Mouse (Mus musculus) urinary bladder, postnatal 36 days (tissue): ENCODE results near the gene Nectin2.

Source experiments
- DNase-seq, 2 experiments: peaks; one replicate each; pipeline ENCODE4 v3.0.0; 2022; ENCODE audit warnings: low spot score in 2 of 2, mixed read lengths in 1 of 2

The Nectin2 gene

DNA sequence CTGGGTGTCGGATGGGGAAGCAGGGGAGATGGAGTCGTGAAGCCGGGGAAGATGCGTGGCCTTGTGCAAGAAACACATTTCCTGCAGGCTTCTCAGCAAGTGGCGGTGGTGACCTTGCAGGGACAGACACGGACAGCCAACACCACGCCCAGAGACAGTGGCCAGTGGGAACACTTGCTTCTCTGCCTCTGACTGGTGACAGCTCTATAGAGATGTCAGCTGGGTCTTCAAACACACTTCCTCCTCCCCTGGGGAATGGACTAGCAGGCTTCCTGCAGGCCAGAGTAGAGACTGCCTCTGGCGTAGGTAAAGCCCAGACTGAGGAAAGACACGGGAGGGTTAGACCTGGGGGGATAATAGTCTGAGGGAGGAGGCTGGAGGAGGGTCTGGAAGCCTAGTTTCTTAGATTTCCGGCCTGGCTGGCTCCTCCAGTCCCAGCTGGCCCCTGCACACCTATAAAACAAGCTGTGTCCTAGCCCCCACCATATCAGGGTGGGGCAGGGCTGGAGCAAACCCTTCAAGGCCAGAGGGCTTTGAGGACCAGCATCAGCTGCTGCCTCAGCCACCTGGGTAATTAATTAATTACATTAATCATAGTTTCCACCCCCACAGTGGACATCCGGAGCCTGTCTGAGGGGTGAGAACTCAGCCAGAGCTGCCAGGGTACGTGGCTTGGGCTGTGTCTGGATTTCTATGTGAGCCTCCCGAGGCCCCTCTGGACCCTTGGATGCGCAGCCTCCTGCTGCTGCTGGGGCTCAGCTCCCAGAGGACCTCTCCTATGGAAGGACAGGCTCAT, 5.5 kb downstream of the Nectin2 start:
- peak in 1 of 2 experiments; percentile 31 for DNase-seq

DNA sequence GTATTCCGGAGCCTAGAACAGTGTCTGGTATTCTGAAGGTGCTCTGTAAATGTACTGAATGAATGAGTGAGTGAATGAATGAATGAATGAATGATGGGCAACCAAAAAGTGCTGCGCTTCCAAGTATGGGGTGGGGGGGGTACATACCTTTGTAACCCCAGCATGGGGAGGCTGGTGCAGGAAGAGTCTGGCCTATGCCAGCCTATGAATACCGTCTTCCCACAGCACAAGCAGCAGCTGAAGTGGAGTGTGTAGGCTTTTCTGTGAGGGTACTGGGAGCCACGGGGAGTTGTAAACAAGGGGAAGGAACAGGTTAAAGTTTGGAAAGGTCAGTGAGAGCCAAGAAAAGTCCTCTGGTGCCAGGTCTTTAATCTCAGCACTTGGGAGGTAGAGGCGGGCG, 6.5 kb downstream of the Nectin2 start:
- DNase-seq: no peak

DNA sequence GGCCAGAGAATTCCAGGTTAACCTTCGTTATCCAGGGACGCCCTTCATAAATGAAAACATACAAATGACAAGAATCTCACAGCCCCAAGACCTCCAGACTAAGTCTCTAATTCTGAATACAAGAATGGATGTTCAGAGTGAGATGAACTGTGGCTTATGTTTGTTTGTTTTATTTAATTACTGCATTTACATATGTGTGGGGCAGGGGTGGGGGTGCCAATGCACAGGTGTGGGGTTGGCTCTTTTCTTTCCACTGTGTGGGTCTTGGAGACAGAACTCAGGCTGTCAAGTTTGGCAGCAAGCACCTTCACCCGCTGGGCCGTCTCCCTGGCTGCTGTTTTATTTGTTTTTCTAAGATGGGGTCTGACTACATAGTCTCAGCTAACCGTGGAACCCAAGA, 7.8 kb downstream of the Nectin2 start:
- no peak for DNase-seq

DNA sequence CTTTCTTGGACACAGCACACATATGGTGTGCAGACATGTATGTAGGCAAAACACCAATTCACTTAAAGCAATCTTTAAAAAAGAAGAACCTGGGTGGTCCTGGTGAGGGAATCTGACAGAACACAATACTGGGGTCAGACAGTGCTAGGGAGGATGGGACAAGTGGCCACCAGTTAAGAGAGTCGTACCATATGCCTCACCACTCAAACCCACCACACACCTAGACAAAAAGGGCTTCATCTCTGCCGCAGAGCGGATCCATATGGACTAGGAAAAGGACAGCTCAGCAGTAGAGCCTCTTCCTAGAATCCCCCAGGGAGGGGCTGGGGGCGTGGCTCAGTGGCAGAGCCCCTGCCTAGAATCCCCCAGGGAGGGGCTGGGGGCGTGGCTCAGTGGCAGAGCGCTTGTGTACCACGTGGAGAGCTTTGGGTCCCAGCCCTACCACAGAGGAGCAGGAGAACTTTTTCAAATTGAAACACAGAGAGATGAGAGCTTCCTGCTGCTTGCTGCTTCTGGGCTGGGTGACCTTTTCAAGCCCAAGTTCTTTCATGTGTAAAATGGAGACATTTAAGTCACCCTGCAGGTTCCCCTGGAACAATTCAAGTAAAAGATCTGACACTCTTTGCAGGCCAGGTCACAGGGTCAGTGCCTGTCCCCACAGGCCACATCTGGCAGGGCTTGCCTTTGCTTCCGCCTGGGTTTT, 8.8 kb downstream of the Nectin2 start:
- DNase-seq: peak in 1 of 2 experiments; percentile 27

DNA sequence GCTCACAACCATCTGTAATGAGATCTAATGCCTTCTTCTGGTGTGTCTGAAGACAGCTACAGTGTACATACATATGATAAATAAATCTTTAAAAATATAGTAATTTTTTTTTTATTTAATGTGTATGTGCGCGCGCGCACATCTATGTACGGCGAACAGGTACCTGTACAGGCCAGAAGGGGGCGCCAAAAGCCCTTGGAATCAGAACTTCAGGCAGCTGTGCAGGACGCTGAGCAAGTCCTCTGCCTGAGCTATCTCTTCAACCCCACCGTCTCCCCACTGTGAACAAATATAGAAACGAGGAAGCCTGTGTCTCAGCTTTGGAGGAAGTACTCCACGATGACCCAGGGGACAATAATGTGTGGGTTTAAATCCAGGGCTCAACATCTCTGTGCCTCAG, 10.0 kb downstream of the Nectin2 start:
- no peak for DNase-seq

DNA sequence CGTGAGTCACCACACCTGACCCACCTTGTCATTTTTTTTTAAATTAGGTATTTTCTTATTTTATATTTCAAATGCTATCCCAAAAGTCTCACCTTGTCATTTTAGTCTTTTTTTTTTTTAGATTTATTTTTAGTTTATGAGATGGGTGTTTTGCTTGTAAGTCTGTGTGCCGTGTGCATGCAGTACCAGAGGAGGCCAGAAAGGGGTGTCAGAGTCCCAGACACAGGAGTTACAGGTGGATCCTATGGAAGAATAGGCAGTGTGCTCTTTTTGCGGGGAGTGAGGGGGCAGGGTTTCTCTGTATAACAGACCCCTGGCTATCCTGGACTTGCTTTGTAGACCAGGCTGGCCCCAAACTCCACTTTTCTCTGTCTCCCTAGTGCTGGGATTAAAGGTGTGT, 11.5 kb downstream of the Nectin2 start:
- DNase-seq: no peak

DNA sequence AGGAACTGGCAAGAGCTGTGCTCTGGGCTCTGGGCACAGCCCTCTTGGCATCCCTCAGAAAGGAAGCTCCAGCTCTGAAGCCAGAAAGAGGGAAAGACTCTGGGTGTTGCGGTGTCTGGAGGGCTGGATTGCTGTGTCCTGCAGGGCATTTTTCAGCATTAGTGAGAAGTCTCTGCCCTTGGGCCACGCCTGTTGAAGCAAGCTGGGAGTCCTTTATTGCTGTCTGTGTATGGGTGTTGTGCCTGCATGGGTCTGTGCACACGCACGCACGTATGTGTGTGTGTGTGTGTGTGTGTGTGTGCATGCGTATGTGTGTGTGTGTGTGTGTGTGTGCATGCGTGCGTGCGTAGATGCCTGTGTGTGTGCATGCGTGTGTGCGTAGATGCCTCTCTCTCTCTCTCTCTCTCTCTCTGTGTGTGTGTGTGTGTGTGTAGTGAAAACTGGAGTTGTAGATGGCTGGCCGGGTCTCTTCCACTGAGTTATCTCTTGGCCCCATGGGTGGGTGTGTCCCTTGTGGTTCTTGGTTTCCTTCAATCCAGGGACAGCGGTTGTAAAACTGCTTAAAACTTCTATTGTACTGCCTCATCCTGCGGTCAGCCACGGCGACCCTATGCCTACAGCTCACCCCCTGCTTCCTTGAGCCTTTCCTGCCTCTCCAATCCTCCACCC, 13.8 kb downstream of the Nectin2 start:
- no peak for DNase-seq

DNA sequence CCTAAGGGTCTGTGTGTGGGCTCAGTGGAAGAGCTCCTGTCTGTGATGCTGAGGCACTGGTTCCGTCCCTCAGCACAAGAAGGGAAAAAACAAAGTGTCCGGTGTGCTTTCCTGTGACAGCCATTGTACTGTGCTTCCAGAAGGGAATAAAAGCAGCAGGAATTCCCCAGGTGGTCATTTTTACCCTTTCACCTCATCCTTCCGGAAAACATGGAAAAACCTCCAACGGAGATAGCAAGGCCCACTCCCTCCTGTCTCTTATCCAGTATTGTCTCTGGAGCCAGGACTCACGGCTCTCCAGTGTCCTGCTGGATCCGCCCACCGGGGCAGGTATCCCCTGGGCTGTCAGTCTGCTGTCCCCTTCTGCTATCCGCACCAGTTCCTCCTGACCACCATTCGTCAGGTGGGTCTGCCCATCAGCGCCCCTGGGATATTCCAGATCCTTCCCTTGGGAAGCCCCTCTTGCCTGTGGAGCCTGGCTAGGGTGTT, 16.1 kb downstream of the Nectin2 start:
- no peak for DNase-seq

DNA sequence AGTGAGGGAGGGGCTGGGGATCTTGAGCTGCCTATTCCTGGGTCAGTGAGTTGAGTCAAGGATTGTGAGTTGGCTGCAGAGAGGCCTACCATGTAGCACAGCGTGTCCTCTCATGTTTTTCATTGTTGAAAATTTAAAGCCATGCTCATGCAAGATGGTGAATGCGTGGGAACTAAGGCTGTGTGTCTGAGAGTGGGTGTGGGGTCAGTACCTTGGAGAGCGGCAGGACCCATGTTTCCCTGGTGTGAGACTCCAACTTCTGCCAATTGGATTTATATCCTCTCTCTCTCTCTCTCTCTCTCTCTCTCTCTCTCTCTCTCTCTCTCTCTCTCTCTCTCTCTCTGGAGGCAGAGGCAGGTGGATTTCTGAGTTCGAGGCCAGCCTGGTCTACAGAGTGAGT, 23.7 kb downstream of the Nectin2 start:
- DNase-seq: no peak

DNA sequence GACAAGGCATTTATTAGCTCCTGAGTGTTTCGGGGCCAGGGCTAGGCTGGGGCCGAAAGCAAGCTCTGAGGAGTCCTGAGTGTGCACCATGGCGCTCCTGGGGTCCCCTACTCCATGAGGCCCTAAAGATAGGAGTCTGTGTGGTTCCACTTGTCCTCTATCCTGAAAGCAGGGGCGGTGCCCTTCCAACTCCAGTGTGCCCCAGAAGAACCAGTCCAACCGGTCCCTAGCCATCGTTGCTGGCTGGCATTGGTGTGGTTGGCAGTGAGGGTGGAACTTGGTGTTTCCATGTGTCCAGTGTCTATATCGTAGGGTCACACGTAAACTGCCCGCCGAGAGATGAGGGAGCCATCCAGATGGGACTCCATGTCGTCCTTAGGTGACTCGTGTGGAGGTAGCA, 26.1 kb downstream of the Nectin2 start:
- DNase-seq: peak; percentile 68 to 78

DNA sequence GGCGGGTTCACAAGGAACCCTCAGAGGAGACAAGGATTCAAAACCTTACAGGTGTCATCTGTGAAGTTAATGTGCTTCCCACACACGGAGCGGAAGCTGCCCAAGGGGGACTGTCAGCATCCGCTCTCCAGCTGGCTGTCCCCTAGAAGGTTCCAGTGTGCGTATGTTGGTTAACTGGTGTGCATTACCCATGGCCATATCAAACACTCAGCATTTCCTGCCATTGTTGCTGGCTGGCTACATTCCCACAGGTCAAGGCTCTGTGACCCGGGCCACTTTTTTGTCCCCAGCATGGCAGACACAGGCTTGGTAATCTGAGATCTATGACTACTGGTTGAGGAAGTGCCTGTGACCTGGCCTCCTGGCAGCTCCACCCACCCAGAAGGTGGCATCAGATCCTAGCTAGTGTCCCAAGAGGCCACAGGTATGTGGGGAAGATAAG, 27.5 kb downstream of the Nectin2 start:
- DNase-seq: peak in 1 of 2 experiments; percentile 44

DNA sequence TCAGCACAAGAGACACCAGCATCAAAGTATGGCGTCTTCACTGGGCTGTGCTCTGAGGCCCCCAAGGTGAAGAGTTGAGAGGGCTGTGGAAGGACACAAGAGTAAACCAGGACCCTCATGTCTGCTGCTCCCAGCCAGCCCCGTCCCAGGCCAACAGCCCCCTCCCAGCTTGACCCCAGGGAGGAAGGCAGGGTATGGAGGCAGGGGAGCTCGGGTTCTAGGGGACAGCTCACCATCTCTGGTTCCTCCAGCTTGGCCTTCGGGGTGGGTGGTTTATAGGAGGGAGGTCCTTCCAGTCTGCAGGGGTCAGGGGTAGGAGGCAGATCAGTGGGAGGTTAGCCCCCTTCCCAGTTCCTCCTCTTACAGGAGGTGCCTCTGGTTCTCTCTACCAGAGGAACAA, 31.1 kb downstream of the Nectin2 start:
- no peak for DNase-seq

DNA sequence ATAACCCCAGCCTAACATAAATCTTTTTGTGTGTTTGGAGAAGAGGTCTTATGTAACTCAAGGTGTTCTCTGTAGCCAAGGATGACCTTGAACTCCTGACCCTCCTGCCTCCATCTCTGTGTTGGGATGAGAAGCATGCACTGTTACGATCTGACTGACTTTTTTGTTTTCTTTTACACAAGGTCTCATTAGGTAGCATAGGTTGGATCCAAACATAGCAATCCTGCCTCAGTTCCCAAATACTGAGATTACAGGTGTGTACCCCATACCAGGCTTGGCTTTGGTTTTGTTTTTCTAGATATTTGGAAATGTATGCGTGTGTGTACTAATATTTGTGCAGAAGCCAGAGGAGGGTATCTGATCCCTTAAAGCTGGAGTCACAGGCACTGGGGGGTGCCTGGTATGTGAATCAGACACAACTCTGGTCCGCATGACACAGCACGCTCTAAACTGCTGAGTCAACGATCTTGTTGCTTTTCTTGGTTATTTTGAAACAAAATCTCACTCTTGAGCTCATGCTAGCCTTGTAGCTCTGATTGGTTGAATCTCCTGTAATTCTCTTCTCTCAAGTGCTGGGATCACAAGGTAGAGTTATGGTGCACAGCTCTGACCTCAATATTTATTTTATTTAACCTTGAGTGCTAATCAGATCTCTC, 31.9 kb downstream of the Nectin2 start:
- no peak for DNase-seq

DNA sequence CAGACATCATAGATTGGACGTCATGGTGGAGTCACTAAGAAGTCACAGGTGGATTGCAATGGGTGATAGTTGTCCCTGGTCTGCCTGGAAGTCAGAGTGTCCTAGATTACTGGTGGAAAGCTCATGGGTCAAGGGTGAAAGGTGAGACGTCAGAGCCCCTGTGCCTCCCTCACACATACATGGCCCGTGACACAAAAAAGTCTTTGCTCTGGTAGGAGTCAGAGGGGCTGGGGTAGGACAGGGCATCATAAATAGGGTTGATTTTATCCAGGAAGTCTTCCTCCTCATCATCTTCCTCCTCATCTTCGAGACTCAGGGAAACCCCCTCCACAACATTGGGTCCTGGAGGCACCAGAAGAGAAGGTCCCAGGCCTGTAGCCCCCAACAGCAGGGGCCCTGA, 32.9 kb downstream of the Nectin2 start:
- DNase-seq: no peak

DNA sequence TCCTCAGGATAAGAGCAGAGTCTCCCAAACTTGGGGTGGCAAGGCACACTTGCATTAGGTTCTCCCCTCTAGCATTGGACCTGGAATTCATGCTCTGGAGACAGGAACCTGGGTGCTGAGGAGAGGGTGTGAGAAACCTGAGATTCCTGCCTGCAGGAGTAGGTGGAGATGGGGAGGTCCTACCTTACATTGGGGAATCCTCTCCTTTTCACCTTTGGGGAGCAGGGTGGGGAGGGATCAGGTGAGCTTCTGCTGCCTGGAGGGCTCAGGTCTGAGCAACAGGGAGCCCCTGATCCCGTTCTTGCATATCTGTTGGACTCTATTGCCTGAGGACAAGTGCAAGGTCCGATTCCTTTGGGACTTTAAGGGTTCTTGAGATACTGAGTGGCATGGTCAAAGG, 33.5 kb downstream of the Nectin2 start:
- no peak for DNase-seq

DNA sequence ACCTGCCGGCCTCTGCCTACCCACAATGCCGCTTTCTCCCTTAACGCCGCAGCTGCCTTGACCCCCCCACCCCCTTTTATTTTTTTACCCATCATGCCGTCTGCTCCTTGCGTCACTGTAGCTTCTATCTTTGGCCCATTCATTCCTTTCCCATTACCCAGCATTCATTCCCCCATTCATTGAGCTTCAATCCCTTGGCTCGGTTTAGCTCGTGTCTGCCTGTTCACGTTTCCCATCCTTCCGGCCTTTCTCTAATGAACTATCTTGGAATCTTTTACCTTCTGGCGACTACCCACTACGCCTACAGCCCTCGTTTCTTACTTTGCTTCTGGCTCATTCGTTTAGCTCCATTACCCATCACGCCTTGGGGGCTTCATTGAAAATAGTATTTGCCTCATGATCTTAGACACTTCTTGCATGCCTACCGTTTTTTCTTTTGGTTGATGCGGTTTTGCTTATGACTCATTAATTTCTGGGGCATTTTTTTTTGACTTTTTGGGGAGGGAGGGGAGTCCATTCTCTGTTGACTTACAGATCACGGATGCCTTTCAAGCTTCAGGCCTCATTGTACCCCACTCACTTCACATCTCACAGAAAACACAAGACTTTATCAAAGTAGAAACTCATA, 34.1 kb downstream of the Nectin2 start:
- DNase-seq: no peak

DNA sequence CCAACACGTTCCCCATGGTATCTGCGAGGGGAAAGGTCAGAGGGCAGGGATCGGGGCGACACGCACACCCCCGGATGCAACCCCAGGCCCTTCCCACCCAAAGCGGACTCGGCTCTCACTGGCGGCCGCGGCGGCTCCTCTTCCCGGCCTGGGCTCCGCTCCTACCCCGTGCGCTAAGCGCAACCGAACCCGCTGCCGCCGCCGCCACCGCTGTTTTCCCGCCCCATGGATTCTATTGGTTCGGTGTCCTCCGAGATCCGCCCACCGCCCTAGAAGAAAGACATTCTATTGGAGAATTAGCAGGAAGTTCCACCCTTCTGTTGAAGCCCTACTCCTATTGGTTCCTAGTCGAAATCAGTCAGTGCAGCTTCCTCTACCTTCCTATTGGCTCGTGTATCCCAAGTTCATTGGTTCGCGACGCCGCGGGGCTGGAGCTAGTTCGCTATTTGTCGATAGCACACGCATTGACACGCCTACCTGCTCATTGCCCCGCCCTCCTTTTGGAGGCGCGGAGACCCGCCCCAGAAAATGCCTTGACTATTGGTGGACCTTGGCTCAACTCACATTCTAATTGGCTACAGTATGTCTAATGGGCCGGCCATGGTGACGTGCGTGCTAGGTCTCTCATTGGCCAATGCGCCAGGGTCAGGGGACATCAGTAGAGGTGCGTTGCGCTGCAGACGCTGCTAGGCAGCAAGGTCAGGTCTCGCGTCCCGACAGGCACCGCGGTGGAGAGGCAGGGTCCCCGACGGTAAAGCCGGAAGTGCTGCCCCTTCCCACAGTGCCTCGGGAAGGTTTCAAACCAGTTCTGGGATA, 34.8 kb downstream of the Nectin2 start, which contains the start of gene Tomm40:
Tomm40 (minus strand) TSS at position 200 of the 816 bp plus-strand sequence.
- peak; percentile 98 to 99 for DNase-seq

DNA sequence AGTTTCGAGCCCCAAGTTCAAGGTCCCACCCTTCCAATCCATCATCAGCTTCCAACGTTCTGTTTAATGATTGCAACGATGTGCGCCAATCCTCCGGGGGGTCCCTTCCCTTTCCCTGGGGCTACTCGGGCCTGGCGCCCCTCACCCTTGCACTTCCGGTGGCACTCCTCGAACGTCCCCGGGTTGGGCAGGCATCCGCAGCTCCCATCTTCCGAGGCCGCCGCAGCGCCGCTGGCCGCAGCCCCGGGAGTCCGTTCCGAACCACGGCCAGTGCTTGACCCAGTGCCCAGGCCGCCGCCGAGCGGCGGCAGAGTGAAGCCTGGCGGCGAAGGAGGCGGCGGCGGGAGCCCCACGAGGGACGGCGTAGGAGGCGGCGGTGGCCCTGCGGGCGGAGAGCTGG, 35.4 kb downstream of the Nectin2 start:
- no peak for DNase-seq

DNA sequence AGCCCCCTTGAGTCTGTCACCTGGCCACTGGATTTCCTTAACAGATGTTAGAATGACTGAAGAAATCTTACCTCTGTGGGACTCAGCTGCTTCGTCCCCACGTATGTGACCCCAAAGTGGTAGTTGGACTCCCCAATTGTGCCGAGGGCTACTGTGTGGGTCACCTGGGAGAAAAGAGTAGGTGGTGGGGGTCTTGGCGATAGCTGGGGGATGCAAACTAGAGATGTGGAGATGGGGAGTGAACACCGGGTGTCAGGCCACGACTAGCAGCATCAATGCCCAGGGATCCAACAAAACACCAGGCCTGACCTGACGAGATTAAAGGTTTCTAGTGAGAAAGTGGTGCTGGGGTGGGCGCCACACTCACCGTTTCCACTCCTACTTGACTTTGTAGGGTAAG, 36.7 kb downstream of the Nectin2 start:
- no peak for DNase-seq

DNA sequence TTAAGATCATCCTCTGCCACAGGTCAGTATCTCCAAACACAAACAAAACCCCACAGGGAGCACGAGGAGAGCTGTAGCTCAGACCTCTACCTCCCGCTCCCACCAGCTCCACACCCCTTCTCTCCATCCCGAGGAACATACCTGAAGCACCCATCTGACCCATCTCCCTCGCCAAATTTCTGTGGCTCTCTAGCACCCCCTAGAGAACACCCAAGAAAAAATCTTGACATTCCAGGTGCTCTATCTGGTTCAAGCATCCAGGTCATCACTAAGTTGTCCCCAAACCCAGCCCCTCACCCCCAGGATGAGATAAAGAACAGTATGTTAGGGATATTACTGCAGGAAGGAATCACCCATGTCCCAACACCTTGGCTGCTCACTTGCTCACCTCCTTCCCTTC, 37.1 kb downstream of the Nectin2 start:
- no peak for DNase-seq

DNA sequence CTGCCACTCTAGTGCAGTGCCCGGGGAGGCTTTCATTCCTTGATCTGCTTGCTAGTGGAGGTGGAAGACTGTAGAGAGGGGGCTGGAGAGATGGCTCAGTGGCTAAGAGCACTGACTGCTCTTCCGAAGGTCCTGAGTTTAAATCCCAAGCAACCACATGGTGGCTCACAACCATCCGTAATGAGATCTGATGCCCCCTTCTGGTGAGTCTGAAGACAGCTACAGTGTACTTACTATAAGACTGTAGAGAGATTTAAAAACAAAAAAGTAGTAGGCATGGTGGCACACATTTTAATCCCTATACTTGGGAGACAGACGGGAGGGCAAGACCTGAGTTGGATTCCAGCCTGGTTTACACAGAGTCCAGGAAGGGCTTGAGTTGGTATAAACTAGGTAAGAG, 37.9 kb downstream of the Nectin2 start:
- no peak for DNase-seq
